Mouse (Mus musculus): ENCODE results near the gene Fastkd2. TPM values are rescaled to one million over a fixed set of nuclear protein-coding genes. Genes with fewer than 3 reads are reported as not detected.

The Fastkd2 gene
- polyA plus RNA-seq, 1 experiment from 2014 or later, result 78.5 TPM

Other genes with a start within 250 kb of the Fastkd2 start
- gene Gm39653, start 114.6 kb upstream of the Fastkd2 start, polyA plus RNA-seq (2014; fragmentation: Nextera tagmentation; extraction: Ambion mirVana), result not detected in 2 replicates
- not detected in 2 replicates for gene Dytn, start 43.7 kb upstream of the Fastkd2 start, polyA plus RNA-seq (2014; fragmentation: Nextera tagmentation; extraction: Ambion mirVana)
- not detected in 2 replicates for gene Mdh1b, start 296 bp upstream of the Fastkd2 start, polyA plus RNA-seq (2014; fragmentation: Nextera tagmentation; extraction: Ambion mirVana)
- 0.36 TPM in 1 of 2 replicates, not detected in the other for gene 4933402D24Rik, start 38.7 kb downstream of the Fastkd2 start, polyA plus RNA-seq (2014; fragmentation: Nextera tagmentation; extraction: Ambion mirVana)